Mouse (Mus musculus) MEL (cell line): ENCODE data around the gene Asb17.

Experiments used
- CHD2 ChIP-seq: IDR thresholded peaks from 2 replicates; pipeline ENCODE4 v1.6.1; 2011; ENCODE audit warnings: low read length, improper control_type of control experiment
- CTCF ChIP-seq, 3 experiments: IDR thresholded peaks in 2 of 3; conservative IDR thresholded peaks in 1 of 3; 2 replicates each; pipeline ENCODE4 v1.5.1; 2011 to 2012; ENCODE audit warnings: low read length in 3 of 3, low read depth in 2 of 3, mild to moderate bottlenecking in 2 of 3, improper control_type of control experiment in 1 of 3, inconsistent platforms in 1 of 3, mixed read lengths in 1 of 3, moderate library complexity in 1 of 3; ENCODE audit not compliant: control insufficient read depth in 1 of 3, insufficient read depth in 1 of 3, poor library complexity in 1 of 3, severe bottlenecking in 1 of 3
- E2F4 ChIP-seq: IDR thresholded peaks from 2 replicates; pipeline ENCODE4 v1.6.1; 2011; ENCODE audit warnings: low read depth, low read length, improper control_type of control experiment, borderline replicate concordance
- ELF1 ChIP-seq: IDR thresholded peaks from 2 replicates; pipeline ENCODE4 v1.6.1; 2014; ENCODE audit warnings: low read depth, mild to moderate bottlenecking, inconsistent platforms, low read length, improper control_type of control experiment, moderate library complexity
- EP300 ChIP-seq, 2 experiments: IDR thresholded peaks; 2 replicates each; pipeline ENCODE4 v1.6.1; 2011; ENCODE audit warnings: improper control_type of control experiment in 2 of 2, low read length in 2 of 2, low read depth in 1 of 2, mild to moderate bottlenecking in 1 of 2
- MAX ChIP-seq: IDR thresholded peaks from 2 replicates; pipeline ENCODE4 v1.6.1; 2011; ENCODE audit warnings: low read length, improper control_type of control experiment
- MEF2A ChIP-seq: IDR thresholded peaks from 2 replicates; pipeline ENCODE4 v1.6.1; 2014; ENCODE audit warnings: low read depth, mild to moderate bottlenecking, inconsistent platforms, low read length, improper control_type of control experiment; ENCODE audit not compliant: poor library complexity, insufficient replicate concordance, severe bottlenecking; ENCODE audit errors: extremely low read depth
- POLR2A ChIP-seq, 2 experiments: IDR thresholded peaks; 2 replicates each; pipeline ENCODE4 v1.6.1; 2011 to 2012; ENCODE audit warnings: low read length in 2 of 2, mild to moderate bottlenecking in 2 of 2, control low read depth in 1 of 2, improper control_type of control experiment in 1 of 2, low read depth in 1 of 2, moderate library complexity in 1 of 2; ENCODE audit not compliant: control insufficient read depth in 1 of 2, insufficient read depth in 1 of 2, poor library complexity in 1 of 2
- POLR2AphosphoS2 ChIP-seq: IDR thresholded peaks from 2 replicates; pipeline ENCODE4 v1.6.1; 2011; ENCODE audit warnings: low read length, improper control_type of control experiment
- POLR2AphosphoS5 ChIP-seq: IDR thresholded peaks from 2 replicates; pipeline ENCODE4 v1.6.1; 2012; ENCODE audit warnings: low read depth, borderline replicate concordance, mild to moderate bottlenecking, inconsistent platforms, low read length, moderate library complexity, mixed read lengths
- SMC3 ChIP-seq: IDR thresholded peaks from 2 replicates; pipeline ENCODE4 v1.6.1; 2011; ENCODE audit warnings: low read depth, low read length, improper control_type of control experiment
- TBP ChIP-seq: IDR thresholded peaks from 2 replicates; pipeline ENCODE4 v1.8.0; 2011; ENCODE audit warnings: low read depth, low read length, improper control_type of control experiment
- USF1 ChIP-seq: IDR thresholded peaks from 2 replicates; pipeline ENCODE4 v1.6.1; 2014; ENCODE audit warnings: low read depth, mild to moderate bottlenecking, inconsistent platforms, low read length, improper control_type of control experiment, moderate library complexity

GRCm38 (mm10) chr3:153806773-153807443 lies 37.1 kb upstream of the Asb17 start:
- TF ChIP-seq USF1: peak; percentile 78
- TF ChIP-seq MEF2A: no peak
- peak; percentile 39 to 41; a peak in 3 of 4 replicates for TF ChIP-seq EP300 (IDR thresholded peaks at IDR 0.05; ENCODE audit: low read depth in 1 of 2, low read length in 2 of 2)
- 0 out of 4 replicates have a peak, but pooled peaks of 1 of the 2 experiments have one; percentile 34 for TF ChIP-seq POLR2A (IDR thresholded peaks at IDR 0.05; ENCODE audit: control insufficient read depth in 1 of 2, insufficient read depth in 1 of 2, low read depth in 1 of 2, low read length in 2 of 2, poor library complexity in 1 of 2)
- TF ChIP-seq POLR2AphosphoS5: no peak
- no peak for TF ChIP-seq CTCF (IDR thresholded peaks at IDR 0.05 in 2 of 3, conservative IDR thresholded peaks at IDR 0.05 in 1 of 3; ENCODE audit: control insufficient read depth in 1 of 3, insufficient read depth in 1 of 3, low read depth in 2 of 3, low read length in 3 of 3, poor library complexity in 1 of 3, severe bottlenecking in 1 of 3)
- TF ChIP-seq MAX: peak; percentile 64
- TF ChIP-seq CHD2: no peak
- TF ChIP-seq POLR2AphosphoS2: no peak
- 0 out of 2 replicates have a peak, but pooled peaks have one; percentile 16 for TF ChIP-seq SMC3
- TF ChIP-seq E2F4: no peak
- no peak for TF ChIP-seq ELF1
- peak; percentile 61; the same call in 1 of the 2 replicates for TF ChIP-seq TBP
